Mouse (Mus musculus): ENCODE measurements around the gene Abr.

The Abr gene

GRCm38 (mm10) chr11:76516951-76517350, 105.2 kb downstream of the Abr start:
- no peak for DNase-seq

GRCm38 (mm10) chr11:76515123-76515522, 107.0 kb downstream of the Abr start:
- no peak for DNase-seq

GRCm38 (mm10) chr11:76510977-76511376, 111.1 kb downstream of the Abr start:
- peak in 1 of 2 experiments; percentile 28 for DNase-seq

GRCm38 (mm10) chr11:76509751-76510723, 112.1 kb downstream of the Abr start:
- DNase-seq, result no peak

- no peak for DNase-seq
These were observed 113.1 kb downstream of the Abr start for GRCm38 (mm10) chr11:76508831-76509595.

- no peak for DNase-seq
These were observed 114.0 kb downstream of the Abr start for GRCm38 (mm10) chr11:76508125-76508524.

- no peak for DNase-seq
These were observed 114.6 kb downstream of the Abr start for GRCm38 (mm10) chr11:76507302-76508124.

GRCm38 (mm10) chr11:76506514-76507228, 115.4 kb downstream of the Abr start:
- DNase-seq, result peak; percentile 70 to 72

GRCm38 (mm10) chr11:76505106-76505505, 117.0 kb downstream of the Abr start:
- no peak for DNase-seq

GRCm38 (mm10) chr11:76504058-76504457, 118.1 kb downstream of the Abr start:
- no peak for DNase-seq

- DNase-seq, result no peak
These were observed 122.1 kb downstream of the Abr start for GRCm38 (mm10) chr11:76499987-76500386.

- no peak for DNase-seq
These were observed 122.5 kb downstream of the Abr start for GRCm38 (mm10) chr11:76499564-76499963.

GRCm38 (mm10) chr11:76497769-76498152, 124.4 kb downstream of the Abr start:
- peak in 1 of 2 experiments; percentile 17 for DNase-seq

- no peak for DNase-seq
These were observed 124.9 kb downstream of the Abr start for GRCm38 (mm10) chr11:76497066-76497768.

- peak; percentile 61 to 77 for DNase-seq
These were observed 125.9 kb downstream of the Abr start for GRCm38 (mm10) chr11:76496086-76496771.

GRCm38 (mm10) chr11:76495127-76496028, 126.7 kb downstream of the Abr start:
- no peak for DNase-seq

GRCm38 (mm10) chr11:76494360-76495126, 127.6 kb downstream of the Abr start:
- DNase-seq, result peak; percentile 92 to 93

- no peak for DNase-seq
These were observed 128.3 kb downstream of the Abr start for GRCm38 (mm10) chr11:76493811-76494274.

GRCm38 (mm10) chr11:76493167-76493566, 128.9 kb downstream of the Abr start:
- DNase-seq, result no peak
